ENCODE assay signal across 13 mouse cellular contexts in the genomic region with DNA sequence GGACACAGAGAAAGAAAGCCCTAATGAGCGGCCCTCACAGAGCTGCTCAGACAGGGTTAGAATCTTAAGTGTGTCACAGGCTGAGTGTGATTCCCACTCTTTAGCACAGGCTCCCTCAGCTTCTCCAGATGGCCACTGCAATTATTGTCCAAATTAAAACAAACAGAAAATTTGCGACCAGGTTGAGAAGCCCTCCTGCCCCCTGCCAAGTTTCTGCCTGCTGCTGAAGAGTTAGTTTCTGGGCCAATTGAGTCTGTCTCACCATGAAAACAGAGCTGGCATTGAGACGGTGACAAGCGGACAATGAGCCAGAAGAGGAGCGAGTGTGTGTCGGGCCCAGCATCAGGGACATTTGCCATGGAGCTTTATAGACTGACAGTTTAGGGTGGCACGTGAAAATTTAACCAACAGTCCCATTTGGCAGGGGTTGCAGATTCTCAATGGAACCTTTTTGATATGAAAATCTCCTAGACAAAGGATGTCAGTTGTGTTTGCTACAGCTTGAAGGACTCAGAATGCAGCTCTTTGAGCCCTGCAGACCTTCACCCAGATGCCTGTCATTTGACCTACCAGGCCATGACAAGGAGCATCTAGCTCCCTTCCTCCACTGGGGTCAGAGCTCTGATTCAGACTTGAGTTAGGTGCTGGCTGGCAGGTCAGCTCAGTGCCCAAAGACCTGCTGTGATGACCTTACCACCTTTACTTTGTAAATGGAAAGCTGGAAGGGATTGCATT. TPM values are rescaled to one million over a fixed set of nuclear protein-coding genes. Genes with fewer than 3 reads are reported as not detected.
A peak's percentile ranks its signal among the peaks of the same experiment; 100 is the strongest.
DNase-seq lines count a peak whose midpoint lies in the region; ATAC-seq lines count a peak whose summit lies in the region.
"Had no signal": no experiment of that assay in that cellular context is flagged by ENCODE, and none has a peak within 500 bp of the region (broad histone marks: within the 10 kb centered on the region; RNA-seq: fewer than 3 reads in every experiment).

No protein-coding gene starts in this region.

- H3K4me1 ChIP-seq in heart, embryonic 11.5 days (ENCODE audit: control insufficient read depth, insufficient read depth, low read length) = peaks cover 8% of the 10 kb centered on the region
- peaks cover 23% of the 10 kb centered on the region for H3K4me1 ChIP-seq in midbrain, embryonic 12.5 days
- H3K4me1 ChIP-seq: embryonic facial prominence, embryonic 15.5 days had no signal

- DNase-seq in heart, adult 11 months = peak; percentile 72
- DNase-seq in frontal cortex, postnatal 36 days (ENCODE audit: low spot score in 2 of 2) = peak; percentile 17 to 34
- DNase-seq in urinary bladder, postnatal 36 days (ENCODE audit: low spot score in 2 of 2) = no peak
- DNase-seq in adrenal gland, postnatal 36 days = no peak

- no peaks in the 10 kb centered on the region; the same call in 1 of the 2 replicates for H3K9me3 ChIP-seq in heart, embryonic 11.5 days (replicated peaks; ENCODE audit: control insufficient read depth, low read length)
- H3K9me3 ChIP-seq in midbrain, embryonic 12.5 days = peaks cover 10% of the 10 kb centered on the region; the same call in 1 of the 2 replicates
- H3K9me3 ChIP-seq: embryonic facial prominence, embryonic 15.5 days; limb, embryonic 15.5 days had no signal

- H3K27ac ChIP-seq in heart, embryonic 11.5 days (ENCODE audit: low read depth, low read length) = no peak overlapping the region
- H3K27ac ChIP-seq in midbrain, embryonic 12.5 days (replicated peaks) = peak overlapping the region; percentile 84
- H3K27ac ChIP-seq: embryonic facial prominence, embryonic 15.5 days; limb, embryonic 15.5 days had no signal

- 71% methylated on average over 7 of the region's 7 CpGs for WGBS in heart, embryonic 11.5 days (ENCODE audit: insufficient replicate concordance)
- 38% methylated on average over 7 of the region's 7 CpGs for WGBS in midbrain, embryonic 12.5 days

- no peaks in the 10 kb centered on the region for H3K27me3 ChIP-seq in heart, embryonic 11.5 days (ENCODE audit: control insufficient read depth, insufficient read depth, low read length)
- no peaks in the 10 kb centered on the region for H3K27me3 ChIP-seq in midbrain, embryonic 12.5 days
- H3K27me3 ChIP-seq: embryonic facial prominence, embryonic 15.5 days; limb, embryonic 15.5 days had no signal

- ATAC-seq in heart, embryonic 11.5 days (replicated peaks; ENCODE audit: insufficient number of reproducible peaks, low FRiP score, low TSS enrichment) = no peak
- ATAC-seq in cerebellum, adult (ENCODE audit: insufficient number of reproducible peaks, low FRiP score, low TSS enrichment) = peak; percentile 33; the same call in 1 of the 2 replicates
- peak; percentile 94 for ATAC-seq in midbrain, embryonic 12.5 days (ENCODE audit: low FRiP score, low read depth)
- ATAC-seq in erythroblast, adult 5-6 weeks (replicated peaks; ENCODE audit: low FRiP score, poor library complexity, severe bottlenecking) = no peak

- H3K36me3 ChIP-seq in heart, embryonic 11.5 days (ENCODE audit: control insufficient read depth, insufficient read depth, low read length) = no peaks in the 10 kb centered on the region
- no peaks in the 10 kb centered on the region for H3K36me3 ChIP-seq in midbrain, embryonic 12.5 days
- H3K36me3 ChIP-seq: embryonic facial prominence, embryonic 15.5 days; limb, embryonic 15.5 days had no signal

- no peak overlapping the region for H3K4me3 ChIP-seq in heart, embryonic 11.5 days (ENCODE audit: low read depth, low read length)
- H3K4me3 ChIP-seq in midbrain, embryonic 12.5 days = no peak overlapping the region
- H3K4me3 ChIP-seq: embryonic facial prominence, embryonic 15.5 days; limb, embryonic 15.5 days had no signal

- no peak overlapping the region for H3K4me2 ChIP-seq in heart, embryonic 11.5 days
- H3K4me2 ChIP-seq in midbrain, embryonic 12.5 days (replicated peaks) = 0 out of 2 replicates have a peak overlapping the region, but pooled peaks have one; percentile 9
- H3K4me2 ChIP-seq: embryonic facial prominence, embryonic 15.5 days; limb, embryonic 15.5 days had no signal

- H3K9ac ChIP-seq in heart, embryonic 11.5 days (ENCODE audit: low read depth, low read length) = no peak overlapping the region
- H3K9ac ChIP-seq in midbrain, embryonic 12.5 days (replicated peaks) = 0 out of 2 replicates have a peak overlapping the region, but pooled peaks have one; percentile 11
- H3K9ac ChIP-seq: embryonic facial prominence, embryonic 15.5 days; limb, embryonic 15.5 days had no signal

RNA-seq across cellular contexts. Expression of gene Gucy1b2, which starts 39.9 kb away (rescaled TPM):
- not detected in 2 replicates for polyA plus RNA-seq in heart, embryonic 11.5 days (2014; fragmentation: Nextera tagmentation; extraction: Ambion mirVana)
- polyA plus RNA-seq in midbrain, embryonic 12.5 days (2016; fragmentation: Nextera tagmentation; extraction: Ambion mirVana) = 1.6 and 2.2 TPM in 2 replicates
- 1 to 10 TPM in 1 of 2 experiments, under 1 TPM in 1; 0.60 to 1.1 TPM for total RNA-seq in adrenal gland, postnatal 36 days (2021)
- not detected in 2 replicates for total RNA-seq in erythroblast, adult 5-6 weeks (2015; ENCODE audit: low replicate concordance)
- not detected in 2 replicates for total RNA-seq in erythroblast, adult 5-6 weeks (2017; ENCODE audit: low replicate concordance)
- total RNA-seq: hematopoietic stem cell, adult 5-6 weeks; neutrophil, adult 5-6 weeks had no signal
- polyA plus RNA-seq: C2C12 had no signal

Comparison
In these comparisons a context has a peak if more than half of its experiments do, and no peak if none do; other contexts are left out.
1. DNase-seq: peak in heart, adult 11 months (single experiment) and frontal cortex, postnatal 36 days (2 of 2); none in urinary bladder, postnatal 36 days (0 of 2) and adrenal gland, postnatal 36 days (0 of 2).
2. ATAC-seq: peak in cerebellum, adult (single experiment) and midbrain, embryonic 12.5 days (single experiment); none in heart, embryonic 11.5 days (single experiment) and erythroblast, adult 5-6 weeks (single experiment).